Mouse (Mus musculus) spleen, postnatal 14 days (tissue): ENCODE measurements around the gene Mpnd.

Experiments
- DNase-seq, 2 experiments: peaks; one replicate each; pipeline ENCODE4 v3.0.0; 2021 to 2022; ENCODE audit warnings: low spot score in 2 of 2

Gene Mpnd

DNA sequence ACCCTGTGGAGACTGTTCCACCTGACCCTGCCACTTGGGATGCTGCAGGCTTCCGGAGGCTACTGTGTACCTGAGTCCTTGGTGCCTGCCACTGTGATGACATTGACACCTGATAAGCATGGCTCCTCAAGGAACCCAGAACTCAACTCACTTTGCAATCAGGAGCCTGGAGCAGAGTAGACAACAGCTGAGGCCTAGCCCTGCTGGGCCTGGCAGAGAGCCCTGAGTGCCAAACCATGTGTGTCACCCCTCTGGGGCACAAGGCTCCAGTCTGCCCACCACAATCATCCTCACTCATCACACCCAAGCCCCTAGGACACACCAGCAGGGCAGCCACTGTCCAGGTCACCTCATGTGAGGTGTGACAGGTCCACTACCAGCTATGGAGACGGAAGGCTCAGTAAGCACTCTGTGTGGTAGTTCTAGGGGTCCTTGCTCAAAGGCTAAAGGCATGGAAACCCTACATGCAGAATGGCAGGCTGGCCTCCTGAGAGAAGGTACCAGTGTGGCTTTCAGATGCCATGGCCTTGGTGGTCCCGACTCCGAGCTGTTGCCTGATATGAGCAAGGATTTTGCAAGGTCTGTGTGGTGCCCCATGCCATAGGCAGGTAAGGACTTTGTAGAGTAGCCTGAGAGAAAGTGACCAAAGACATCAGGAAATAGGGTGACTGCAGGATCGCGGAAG lies 15.0 kb downstream of the Mpnd start:
- DNase-seq: no peak

- no peak for DNase-seq
Observed at GRCm38 (mm10) chr17:56021161-56021910, 15.8 kb downstream of the Mpnd start.

GRCm38 (mm10) chr17:56022131-56022988 lies 16.8 kb downstream of the Mpnd start:
- DNase-seq: no peak

DNA sequence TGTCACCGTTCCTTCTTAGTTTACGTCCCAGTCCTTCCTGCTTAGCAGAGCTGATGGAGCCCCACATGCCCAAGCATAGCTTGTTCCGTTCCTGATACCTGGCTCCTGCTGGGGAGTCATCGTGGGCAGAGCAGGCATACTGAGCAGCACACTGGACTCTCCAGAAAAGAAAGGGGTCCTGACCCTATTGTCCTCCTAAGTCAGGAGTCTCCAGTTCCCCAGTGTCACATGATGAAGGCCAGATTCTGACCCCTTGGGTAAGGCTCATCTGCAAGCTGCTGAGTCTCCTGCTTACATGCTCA lies 17.4 kb downstream of the Mpnd start:
- no peak for DNase-seq

GRCm38 (mm10) chr17:56023386-56023785 lies 17.9 kb downstream of the Mpnd start:
- no peak for DNase-seq

DNA sequence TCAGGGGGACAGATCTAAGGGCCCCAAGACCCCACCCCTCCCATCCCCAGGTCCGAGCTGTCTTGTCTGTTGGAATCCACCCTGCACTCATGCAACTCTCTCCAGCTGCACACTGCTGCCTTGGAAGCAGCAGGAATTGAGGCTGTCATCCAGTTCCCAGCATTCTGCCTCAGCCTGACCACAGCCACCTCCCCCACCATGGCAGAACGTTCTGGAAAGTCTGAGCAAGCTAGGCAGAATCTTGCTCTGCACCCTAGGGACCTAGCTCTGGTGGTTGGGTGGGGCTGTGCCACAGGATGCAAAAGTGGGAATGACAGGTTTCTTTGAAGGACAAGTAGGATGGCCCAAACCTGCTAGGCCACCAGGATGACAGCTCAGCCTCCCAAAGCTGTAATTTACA lies 19.0 kb downstream of the Mpnd start:
- no peak for DNase-seq

GRCm38 (mm10) chr17:56024931-56025330 lies 19.4 kb downstream of the Mpnd start:
- DNase-seq: no peak

DNA sequence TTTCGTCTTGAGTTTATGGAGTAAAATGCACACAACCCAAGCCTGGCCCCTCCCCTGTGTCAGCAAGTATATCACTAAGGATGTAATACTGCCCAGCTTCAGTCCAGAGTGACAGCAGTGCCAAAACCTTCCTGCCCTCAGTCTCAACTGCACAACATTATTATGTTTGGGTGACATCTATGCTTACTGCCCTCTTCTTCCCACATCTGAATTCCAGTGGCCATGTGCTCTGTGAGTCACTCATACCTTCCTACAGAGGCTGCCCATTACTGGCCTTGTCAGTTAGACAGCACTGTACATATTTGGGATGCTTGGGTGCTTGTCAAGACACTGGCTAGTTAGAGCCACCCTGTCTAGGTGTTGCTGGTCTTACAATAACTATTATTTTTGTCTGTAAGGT lies 20.8 kb downstream of the Mpnd start:
- DNase-seq: no peak

DNA sequence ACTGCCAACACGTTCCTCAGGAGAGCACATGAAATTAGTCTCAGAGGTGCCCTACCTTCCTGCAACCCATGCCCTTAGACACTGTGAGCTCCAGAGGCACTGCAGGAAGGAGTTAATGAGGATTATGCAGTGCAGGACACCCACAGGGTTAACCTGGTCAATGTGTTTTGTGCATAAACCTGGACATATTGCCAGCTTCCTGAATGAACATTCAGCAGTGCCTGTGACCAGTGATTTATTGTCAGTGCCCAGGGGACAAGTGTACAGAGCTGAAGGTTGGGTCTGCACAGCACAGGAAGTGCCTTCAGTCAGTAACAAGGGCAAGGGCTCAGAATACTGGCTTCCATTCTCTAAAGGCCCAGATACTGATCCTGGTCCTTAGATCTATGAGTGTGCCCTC lies 21.4 kb downstream of the Mpnd start:
- no peak for DNase-seq

GRCm38 (mm10) chr17:56027801-56028441 lies 22.4 kb downstream of the Mpnd start:
- DNase-seq: no peak

GRCm38 (mm10) chr17:56030238-56030870 lies 24.8 kb downstream of the Mpnd start:
- no peak for DNase-seq

DNA sequence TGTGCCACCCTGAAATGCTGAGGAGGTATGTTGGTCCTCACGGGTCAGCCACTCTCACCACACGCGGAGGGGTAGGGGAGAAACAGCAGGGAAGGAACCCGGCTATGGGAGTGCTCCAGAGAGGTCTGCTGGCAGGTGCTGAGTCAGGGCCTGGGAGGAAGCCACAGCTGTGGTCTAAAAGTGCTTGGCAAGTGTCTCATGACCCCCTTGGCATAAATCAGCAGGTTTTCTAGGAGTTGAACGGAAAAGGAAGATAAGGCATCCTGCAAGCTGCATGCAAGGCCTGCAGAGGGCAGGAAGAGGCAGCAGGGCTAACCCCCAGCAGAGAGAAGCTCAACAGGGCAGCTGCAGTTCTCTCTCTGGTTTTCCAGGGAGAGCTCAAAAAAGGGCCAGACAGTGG lies 25.4 kb downstream of the Mpnd start:
- no peak for DNase-seq

GRCm38 (mm10) chr17:56031431-56031830 lies 25.9 kb downstream of the Mpnd start:
- no peak for DNase-seq

DNA sequence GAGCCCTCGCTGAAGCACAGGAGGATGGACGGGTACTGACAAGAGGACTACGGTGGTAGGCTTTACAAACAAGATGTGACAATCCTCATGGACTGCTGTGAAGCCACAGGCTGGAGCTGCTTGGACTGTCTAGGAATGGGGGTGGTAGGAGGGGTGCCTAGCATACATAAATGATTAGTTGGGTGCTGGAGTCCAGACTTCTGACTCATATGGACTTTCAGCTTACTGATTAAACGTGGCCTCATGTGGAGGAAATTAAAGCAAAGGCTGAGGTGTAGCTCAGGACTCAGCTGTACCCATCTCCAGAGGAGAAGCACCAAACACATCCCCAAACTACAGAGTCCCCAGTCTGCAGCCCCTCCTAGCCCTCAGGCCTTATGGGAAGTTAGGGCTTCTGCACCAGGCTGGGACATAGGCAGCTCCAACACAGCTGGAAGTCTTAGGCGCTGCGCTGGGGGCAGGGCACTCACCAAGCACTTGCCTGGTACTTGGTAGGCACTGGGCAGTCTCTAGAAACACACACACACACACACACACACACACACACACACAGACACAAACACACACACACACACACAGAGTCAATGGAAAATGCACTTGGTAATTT lies 26.7 kb downstream of the Mpnd start:
- no peak for DNase-seq

DNA sequence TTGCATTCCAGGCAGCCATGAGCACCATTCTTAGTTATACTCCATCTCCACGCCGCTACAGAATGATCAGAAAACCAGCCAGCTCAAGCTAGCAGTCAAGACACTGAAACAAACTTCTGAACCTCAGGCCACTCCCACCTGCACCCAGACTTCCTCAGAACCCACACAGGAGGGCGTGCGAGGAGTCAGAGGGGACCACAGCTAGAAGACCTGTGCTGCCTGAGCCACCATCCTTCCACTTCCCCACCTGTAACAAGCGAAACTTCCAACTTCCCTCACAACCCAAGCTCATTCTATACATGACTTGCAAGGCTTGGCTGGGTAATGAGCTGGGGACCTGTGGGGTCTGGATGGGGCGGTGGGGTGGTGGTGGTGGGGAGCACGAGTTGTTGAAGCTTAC lies 27.3 kb downstream of the Mpnd start:
- peak in 1 of 2 experiments; percentile 38 for DNase-seq

DNA sequence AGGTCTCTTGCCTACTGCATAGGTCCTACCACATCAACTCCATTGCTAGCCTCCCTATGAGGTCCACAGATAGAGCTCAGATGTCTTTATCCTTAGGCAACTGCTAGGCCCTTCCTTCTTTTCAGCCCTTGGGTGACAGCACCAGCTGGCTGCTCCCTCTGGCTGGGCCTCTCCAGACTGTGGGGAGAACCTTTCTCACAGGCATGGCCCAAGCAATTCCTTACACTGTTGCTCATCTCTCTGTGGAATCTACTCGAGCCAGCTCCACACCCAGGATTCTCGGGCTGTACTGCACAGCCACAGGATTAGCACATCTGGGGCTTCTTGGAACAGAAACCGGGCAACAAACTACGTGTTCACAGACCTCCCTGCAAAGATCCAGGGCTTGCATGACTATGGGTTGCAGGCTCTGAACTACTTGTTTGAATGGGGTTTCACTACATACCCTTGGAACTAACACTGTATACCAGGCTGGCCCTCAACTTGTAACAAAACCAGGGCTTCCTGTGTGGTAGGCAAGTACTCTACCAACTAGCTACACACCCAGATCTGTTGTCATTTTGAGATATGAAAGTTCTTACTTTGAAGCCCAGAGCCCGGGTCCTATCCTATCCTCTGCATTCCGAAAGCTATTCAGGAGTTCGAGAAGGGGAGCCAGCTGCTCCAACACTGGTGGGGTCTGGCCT lies 28.7 kb downstream of the Mpnd start:
- no peak for DNase-seq

- DNase-seq: no peak
Observed at GRCm38 (mm10) chr17:56034726-56035100, 29.2 kb downstream of the Mpnd start.

DNA sequence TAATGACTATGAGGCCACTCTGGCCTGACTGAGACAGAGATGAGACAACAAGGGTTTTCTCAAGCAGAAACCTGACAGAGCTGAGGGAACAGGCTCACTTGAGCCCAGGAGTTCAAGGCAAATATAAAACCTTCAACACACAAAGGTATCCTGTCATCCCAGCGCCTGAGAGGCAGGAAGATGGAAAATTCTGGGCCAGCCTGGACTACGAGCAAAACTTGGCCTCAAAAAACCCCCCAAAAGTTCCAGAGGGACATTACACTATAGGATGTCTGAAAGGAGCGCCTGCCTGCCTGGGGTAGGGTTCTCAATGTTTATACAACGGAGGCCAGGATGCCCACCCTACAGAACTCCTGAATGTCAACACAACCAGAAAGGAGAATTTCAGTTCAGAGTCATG lies 29.7 kb downstream of the Mpnd start:
- DNase-seq: no peak

DNA sequence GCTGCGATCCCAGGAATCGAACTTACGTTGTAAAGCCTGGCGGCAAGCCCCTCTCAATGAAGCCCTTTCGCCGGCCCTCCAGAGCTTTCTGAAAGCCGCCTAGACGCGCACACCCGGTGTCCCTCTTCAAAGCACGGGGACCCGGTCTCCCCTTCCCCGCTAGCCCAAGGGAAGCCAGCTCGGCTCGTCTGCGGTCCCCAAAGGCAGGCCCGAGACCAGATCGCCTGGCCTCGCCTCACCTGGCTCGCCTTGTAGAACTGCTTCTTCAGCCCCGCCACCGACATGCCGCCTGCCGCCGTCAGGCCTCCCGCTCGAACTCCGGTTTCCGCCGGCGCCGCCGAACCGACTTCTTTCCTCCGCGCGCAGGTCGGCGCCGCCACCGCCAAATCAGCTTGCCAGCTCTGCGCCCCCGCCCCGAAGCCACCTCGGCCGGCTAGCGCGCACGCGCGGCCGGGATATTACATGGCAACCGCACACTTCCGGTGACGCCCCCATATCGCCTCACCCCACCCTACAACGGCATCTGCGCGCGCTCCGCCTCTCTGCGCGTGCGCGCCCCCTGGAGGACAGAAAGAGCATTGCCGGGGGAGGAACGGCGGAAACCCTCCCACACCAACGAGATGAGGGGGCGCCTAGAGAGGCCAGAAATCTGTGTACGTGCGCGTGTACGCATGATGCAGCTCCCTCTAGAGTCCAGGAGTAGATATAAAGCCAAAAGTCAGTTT lies 30.8 kb downstream of the Mpnd start, which contains the start of gene Sh3gl1:
Sh3gl1 (minus strand) TSS at position 460 of the 725 bp plus-strand sequence.
- peak; percentile 99 for DNase-seq

GRCm38 (mm10) chr17:56036901-56037287 lies 31.4 kb downstream of the Mpnd start:
- no peak for DNase-seq
